Mouse (Mus musculus): ENCODE data around the gene Stom.

Stom gene

DNA sequence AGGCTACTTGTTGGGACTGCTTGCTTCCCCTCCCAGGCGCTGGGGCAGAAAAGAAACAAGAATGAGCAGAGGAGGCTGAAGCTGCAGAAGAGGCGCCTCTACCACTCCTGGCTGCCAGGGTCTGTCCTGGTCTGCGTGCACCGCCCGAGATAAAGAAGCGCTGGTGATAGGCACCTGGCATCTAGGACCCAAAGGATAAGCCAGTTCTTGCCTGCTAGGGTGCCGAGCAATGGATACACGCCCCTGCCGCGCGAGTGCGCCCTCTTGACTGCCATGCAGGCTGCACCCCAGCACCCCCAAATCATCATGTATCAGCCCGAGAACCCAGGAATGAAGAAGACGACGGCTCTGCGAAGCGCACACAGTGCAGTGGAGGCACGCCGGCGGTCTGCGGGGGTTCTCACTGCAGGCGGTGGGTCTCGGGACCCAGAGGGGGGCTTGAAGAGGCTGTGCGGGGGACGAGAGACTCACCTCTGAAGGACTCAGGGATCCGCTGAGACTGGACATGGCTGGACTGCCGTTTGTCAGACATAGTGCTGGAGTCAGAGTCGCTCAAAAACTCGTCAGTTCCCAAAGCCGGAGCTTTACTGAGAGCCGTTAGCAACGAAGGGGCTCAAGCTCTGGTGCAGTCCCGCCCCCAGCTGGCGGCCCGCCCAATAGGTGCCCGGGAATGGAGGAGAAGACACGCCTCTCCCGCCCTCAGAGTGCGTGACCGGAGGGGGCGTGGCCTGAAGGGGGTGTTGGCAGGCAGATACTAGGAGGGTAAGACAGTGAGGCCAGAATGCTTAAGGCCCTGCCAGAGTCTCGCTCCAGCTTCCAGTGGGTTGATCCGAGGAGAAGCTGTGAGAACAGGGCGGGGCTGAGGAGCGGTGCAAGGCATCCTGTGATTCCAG, at the start of gene Stom:
TSS of gene Stom (minus strand) at position 589 of the 893 bp plus-strand sequence.
- peak; percentile 90 for DNase-seq (ENCODE audit: low read depth, low spot score)

DNA sequence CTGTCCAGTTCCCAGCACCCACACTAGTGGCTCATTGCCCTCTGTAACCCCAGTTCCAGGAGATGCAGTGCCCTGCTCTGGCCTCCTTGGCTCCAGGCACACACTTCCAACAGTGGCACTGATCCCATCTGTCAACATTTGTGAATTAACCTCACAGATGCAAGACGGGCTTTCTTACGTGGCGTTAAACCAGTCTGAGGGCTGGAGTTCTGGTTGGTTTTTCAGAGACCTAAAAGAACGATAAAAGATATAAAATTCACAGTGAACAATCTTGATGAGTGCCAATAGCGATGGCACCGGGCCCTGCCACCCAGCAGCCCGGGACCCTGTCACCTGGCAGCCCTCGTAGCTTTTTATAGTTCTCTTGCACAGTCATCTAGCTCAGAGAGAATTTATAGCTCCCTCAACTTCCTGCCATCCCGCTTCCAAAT, 48.7 kb upstream of the Stom start:
- no peak for DNase-seq (ENCODE audit: low read depth, low spot score)

DNA sequence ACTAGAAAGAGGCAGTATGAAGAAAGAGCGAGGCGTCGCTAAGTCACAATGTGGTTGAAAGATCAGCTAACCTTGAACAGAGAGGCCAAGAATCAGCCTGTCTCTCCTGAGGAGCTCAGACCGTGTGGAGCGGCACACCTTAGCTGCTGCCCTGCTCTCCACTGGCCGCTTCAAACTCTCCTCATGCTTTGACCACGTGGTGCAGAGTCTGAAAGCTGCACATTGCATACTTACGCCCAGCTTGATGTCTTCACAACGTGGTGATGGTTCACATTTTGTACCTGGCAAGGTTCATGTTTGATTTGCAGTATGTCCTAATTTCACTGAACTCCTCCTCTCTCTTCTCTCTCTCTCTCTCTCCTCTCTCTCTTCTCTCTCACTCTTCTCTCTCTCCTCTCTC, 42.5 kb upstream of the Stom start:
- DNase-seq (ENCODE audit: low read depth, low spot score): no peak

DNA sequence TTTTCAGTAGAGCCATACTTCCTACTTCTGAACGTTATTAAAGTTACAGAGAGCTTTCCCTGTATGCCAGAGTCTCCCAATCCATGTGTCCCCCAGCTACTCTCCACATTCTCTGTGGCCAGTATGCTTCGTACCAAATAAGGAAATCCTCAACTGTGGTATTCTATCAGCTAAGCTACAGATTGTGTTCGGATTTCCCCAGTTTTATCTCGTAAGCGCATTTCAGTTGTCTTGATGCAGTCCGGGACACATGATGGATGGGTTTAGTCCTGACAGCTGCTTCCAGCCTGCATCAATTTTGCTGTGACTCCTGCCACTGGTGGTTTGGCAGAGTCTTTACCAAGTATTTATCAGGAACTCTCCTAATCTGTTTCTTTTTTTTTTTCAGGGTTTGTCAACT, 40.8 kb upstream of the Stom start:
- no peak for DNase-seq (ENCODE audit: low read depth, low spot score)

DNA sequence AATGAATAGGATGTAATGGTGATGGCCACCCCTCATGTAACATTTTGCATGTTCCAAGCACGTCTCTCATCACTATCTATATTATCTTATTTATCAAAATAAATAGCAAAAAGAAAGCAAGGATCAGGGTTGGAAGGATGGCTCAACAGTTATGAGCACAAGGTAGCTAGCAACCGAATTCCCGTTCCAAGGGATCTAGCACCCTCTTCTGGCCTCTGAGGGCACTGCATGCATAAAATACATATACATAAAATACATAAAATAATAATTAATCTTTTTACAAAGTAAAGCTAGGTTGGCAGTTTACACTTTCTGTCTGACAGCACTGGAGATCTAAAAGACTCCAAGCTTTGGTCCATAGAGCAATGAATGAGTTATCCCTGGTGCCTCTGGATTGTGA, 36.2 kb upstream of the Stom start:
- no peak for DNase-seq (ENCODE audit: low read depth, low spot score)

DNA sequence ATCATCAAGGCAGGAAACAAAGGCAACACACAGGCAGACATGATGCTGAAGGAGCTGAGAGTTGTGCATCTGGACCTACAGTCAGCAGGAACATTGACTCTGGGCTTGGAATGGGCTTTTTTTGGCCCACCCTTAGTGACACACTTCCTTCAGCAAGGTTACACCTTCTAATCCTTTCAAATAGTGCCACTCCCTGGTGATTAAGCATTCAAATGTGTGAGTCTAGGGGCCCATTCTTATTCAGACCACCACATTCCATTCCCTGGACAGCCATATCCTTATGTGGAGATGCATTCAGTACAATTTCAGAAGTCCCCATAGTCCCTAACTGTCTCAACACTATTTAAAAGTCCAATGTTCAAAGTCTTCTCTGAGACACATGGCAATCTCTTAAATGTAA, 33.9 kb upstream of the Stom start:
- DNase-seq (ENCODE audit: low read depth, low spot score): no peak

DNA sequence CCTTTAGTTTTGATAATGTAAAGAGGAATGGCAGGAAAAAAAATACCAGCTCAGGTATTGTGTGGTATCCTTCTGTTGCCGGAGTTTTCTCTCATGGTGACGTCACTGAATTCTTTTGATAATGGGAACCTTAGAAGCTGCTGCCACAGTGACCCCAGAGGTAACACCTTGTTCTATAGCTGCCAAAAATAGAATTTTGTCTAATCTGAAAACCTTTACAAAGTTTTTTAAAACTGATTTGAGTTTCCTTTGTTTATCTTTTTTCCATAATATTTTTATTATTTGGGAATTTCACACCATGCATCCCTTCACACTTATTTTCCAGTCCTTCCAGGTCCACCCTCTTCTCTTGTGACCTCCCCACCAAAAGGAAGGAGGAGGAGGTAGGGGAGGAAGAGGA, 30.9 kb upstream of the Stom start, which contains the start of gene 4930568D16Rik:
TSS of gene 4930568D16Rik (minus strand) at position 101 of the 400 bp plus-strand sequence.
- DNase-seq (ENCODE audit: low read depth, low spot score): no peak

DNA sequence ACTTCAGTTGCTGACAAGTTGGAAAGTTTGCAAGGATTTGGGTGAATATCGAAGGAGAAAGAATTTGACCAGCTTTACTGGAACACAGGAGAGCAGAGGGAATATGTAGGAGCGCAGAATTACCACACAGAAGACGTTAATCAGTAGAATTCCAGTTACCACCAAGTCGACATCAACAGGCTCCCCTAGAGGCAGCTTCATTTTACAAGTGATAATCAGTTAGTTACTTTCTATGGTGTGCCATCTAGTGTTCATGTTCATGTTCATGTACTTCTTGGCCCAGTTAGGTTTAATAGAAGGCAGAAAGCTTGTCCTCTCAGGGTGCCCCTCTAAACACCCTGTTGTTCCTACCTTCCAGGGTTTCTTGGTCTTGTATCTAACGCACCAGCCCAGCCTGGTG, 12.4 kb upstream of the Stom start:
- no peak for DNase-seq (ENCODE audit: low read depth, low spot score)

DNA sequence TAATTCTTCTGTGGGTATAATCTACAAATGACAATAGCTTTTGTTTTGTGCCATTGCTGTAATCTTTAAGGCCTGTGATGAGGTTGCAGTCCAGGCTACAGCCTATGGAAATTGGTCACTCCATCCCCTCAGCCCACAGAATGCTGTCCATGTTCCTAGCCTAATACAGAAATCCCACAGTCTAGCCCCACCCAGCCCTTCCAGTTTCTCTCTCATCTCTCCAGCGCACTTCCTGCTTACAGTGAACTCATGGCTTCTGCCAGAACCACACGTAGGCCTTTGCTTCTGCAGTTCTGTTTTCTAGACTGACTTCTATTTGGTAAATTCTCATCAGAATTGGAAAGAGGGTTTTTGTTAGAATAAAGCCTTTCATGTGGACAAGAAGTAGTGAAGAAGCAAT, 9.2 kb upstream of the Stom start:
- DNase-seq (ENCODE audit: low read depth, low spot score): no peak

DNA sequence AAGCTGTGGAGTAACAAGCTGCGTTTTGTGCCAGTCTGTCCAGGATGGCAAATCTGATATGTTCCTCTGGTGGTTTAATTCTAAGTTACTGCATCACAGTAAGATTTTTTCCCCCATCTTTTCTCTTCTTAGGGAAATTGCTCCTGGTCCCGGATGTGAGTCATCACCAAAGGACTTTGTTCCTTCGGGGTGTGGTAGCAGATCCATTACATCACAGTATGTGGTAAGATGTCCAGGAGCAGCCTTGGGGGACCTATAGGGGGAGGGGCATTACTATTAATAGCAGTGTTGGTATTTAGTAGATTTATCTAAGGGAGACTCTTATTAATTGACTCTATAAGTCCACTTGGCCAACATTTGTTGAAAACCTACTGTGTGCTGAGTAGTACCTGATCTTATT, 5.8 kb upstream of the Stom start:
- no peak for DNase-seq (ENCODE audit: low read depth, low spot score)

DNA sequence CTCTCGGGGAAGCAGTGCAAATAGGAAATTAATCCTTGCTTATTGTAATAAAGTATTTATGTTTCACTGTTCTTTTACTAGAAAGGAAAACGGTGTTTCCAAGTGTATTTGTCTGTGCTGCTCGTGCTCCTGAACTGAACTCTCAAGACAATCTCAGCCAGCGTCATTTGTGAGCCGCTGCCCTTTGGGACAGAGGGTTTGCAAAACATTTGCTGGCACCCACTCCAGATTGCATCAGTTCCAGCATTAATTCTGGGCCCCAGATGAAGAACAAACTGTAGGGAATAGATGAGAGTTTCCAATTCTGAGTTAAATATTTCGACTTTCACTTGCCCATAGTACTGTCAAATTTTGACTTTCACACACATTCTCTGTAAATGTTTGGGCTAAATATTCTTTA, 1.9 kb upstream of the Stom start:
- DNase-seq (ENCODE audit: low read depth, low spot score): no peak

DNA sequence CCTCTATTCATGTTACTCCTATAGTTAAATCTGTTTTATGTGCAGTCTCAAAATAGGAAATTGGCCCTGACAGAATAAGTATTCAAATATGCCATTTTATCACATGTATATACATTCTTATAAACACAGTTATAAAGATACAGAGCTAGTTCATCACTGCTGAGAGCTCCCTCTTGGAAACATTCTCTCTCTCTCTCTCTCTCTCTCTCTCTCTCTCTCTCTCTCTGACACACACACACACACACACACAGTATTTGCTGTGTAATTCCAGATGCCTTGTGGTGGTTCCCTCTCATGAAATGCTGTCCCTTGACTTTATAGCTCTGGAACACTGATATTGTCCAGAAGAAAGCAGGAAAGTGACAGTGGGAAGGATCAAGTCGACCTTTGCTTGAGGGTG, 1.3 kb upstream of the Stom start:
- no peak for DNase-seq (ENCODE audit: low read depth, low spot score)

DNA sequence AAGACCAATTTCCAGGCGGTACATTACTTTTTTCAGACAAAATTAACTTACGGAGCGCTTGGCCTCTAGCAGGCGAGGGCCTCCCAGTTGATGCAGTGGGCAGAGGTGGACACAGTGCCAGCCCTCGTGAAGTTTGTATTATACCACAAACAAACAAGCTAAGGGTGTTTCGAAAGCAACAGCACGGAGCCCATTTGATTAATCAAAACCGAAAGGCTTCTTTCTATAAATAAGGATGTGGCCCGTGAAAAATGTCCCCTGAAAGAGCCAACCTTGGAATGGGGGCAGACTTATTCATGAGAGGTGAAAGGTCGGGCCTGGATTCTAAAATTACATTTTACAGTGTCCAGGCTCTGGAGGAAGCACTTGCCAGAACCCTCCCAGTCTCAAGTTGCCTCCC, 643 bp upstream of the Stom start:
- DNase-seq (ENCODE audit: low read depth, low spot score): no peak

DNA sequence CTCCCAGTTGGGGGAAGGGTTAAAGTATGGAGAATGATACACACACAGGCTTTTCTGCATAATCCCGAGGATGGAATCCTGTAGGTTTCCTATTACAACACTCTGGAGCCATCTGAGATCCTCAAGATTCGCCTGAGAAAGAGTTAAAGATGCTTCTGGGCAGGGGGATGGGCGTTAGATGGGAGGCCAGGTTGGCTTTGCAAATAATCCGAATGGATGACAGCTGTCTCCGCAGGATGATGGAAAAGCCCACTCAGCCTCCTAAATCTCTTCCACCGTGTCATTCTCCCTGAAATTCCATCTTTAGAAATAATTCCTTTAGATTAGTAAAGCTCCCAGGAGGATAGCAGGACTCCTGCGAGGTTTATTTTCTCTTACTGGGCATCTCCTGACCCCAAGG, 1.2 kb downstream of the Stom start:
- no peak for DNase-seq (ENCODE audit: low read depth, low spot score)

DNA sequence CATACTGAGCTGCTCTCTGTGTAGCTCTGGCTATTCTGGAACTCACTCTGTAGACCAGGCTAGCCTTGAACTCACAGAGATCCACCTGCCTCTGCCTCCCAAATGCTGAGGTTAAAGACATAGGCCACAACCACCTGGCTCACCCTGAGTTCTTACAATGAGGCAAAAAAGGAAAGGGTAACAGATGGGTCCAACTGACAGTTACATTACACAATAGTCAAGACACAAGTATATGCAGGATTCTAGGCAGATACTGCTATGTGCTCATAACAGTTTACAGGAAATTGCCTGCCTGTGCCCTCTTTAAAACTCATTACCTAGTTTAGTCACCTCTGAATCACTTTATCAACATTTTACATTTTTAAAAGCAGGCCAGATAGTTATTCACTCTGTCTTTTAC, 3.1 kb downstream of the Stom start:
- DNase-seq (ENCODE audit: low read depth, low spot score): no peak

DNA sequence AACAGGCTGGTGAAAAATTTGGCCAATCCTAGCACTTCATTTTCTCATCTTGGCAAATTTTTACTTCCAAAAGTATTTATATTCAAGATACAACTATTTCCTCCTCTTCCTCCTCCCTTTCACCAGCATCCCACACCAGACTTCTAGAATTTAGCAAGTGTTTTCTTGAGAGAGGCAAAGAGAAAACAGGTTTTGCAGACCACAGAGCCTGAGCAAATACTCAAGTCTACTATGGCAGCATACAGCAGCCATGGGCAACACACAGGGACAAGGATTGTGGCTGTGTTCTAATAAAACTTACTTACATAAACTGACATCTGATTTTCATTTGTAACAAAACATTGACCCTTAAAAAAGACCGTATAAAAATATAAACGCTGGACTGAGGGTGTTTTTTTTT, 5.6 kb downstream of the Stom start:
- DNase-seq (ENCODE audit: low read depth, low spot score): no peak

DNA sequence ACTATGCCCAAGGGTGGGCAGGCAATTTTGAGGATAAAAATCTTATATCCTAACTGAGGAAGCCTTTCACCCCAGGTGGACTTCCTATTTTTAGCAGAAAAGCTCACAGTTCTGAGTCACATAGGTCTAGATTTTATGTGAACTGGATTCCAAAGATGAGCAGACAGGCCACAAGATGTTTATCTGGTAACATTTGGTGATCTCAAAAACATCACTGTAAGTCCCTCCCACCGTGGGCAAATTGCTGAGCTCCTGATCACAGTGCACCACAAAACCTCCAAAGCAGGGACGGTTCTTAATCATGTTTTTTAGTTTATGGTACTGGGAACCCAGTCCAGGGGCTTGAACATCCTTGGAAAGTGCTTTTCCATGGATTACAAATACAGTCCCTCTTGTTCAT, 7.7 kb downstream of the Stom start:
- no peak for DNase-seq (ENCODE audit: low read depth, low spot score)

DNA sequence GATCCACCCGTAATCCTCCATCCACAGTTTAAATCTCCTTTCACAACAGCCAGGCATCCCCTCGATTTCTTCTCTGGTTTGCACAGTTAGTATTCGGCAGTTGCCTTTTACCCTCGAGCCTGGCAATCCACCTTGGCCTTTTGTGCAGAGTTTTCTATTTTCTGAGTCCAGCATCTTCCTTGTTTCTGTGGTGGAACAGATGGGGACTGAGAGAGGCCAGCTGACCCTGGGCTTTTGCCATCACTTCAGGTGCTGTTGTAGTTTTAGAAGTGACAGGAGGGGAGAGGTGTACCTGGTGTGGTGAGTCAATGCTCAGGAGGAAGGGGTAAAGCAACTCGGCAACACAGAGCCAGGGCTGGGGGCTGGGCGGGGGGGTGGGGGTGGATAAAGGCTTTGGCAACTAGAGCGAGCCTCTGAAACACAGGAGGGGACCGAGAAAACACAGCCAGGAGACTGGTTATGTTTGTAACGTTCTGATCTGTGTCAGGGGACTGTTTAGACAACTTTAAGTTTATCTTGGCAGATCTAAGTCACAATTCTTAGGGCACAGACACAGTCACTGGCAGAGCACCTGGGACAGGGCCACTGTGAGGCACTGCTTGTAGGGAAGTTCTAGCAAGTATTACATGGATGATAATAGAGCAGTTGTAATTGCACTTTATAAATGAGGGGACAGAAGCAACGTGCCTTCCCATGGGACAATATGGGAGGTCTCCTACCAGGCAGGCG, 8.5 kb downstream of the Stom start:
- no peak for DNase-seq (ENCODE audit: low read depth, low spot score)

DNA sequence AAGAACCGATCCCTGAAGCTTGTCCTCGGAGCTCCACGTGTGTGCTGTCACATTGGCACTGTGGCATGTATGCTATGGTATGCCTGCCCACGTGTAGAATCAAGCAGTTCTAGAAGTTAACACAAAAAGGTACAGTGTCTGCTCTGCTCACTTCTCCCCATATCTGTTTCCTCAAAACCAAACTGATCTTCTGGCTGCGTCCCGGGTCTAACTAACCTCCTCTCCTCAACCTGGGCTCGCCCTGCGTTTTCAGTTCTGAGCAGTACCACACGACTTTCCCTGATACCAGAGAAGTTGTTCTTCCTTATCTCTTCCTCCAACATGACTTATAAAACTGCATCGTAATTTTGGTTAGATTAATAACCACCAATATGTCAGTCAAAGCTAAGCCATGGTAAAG, 9.2 kb downstream of the Stom start:
- DNase-seq (ENCODE audit: low read depth, low spot score): no peak

DNA sequence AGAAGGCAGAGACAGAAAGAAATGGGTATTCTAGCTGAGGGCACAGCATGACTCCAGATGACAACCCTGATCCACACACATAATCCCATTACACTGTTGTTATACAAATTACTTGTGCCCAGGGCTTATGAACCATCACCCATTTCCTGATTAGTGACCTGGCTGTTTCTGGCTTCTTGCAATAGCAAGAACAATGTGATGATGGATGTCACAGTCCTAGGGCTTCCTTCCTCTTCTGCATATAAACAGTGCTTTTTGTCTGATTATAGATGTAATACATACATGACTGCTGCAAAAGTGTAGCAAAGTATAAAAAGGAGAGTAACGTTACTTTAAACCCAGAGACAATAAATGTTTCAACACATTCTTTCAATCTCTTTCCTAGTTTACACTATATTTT, 9.8 kb downstream of the Stom start:
- no peak for DNase-seq (ENCODE audit: low read depth, low spot score)

DNA sequence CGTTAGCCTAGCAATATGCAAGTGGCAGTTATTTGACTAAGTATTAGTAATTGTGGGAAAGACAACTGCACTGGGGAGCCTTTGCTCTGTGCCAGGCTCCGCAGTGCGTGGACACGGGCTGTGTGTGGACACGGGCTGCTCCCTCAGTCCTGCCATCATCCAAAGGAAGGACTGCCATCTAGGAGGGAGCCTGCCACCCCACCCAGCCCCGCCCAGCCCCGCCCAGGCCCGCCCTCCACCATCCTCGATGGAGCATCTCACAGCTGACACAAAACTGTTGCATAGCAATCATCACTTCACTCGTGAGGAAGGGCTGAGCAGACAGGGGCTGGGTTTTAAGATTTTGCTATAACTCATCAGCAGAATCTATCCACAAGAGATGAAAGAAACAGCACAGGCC, 10.8 kb downstream of the Stom start:
- DNase-seq (ENCODE audit: low read depth, low spot score): no peak

DNA sequence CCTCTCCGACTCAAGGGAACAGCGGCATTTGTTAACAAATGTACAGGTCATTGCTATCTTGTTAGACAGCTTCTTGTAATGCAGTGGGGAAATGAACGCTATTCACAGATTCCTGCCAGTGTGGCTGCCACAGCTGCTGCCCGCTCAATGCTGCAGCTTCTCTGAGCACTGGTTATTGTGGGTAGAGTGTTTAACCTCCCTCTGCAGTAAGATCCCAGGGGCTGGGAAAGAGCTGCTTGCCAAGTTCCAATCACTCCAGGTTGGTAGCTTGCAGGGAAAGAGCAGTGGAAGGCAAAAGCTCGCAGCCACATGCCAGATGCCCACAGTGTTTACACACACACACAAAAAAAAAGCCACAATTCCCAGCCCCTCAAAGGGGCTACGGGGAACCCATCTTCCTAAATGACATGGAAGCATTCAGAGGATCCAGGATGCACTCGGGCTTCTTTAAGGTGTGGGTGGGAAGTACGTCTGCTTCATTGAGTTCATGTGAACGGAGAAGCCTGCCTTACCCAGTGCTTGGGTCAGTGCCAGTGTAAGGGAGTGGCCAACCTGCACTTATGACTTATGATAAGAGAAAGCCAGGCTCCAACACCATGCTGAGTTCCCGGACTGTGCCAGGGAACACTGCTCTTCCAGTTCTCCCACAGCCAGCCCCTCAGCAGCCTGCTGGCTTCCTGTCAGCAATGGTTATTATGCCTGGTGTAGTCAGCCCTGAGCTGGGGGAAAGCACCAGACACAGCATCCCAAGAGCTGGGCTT, 14.2 kb downstream of the Stom start:
- no peak for DNase-seq (ENCODE audit: low read depth, low spot score)

All from brain, embryonic 18.5 days (tissue).